Comparison of ENCODE assay signal across 9 mouse cellular contexts in genomic region chr5:73194083-73194570, GRCm38 (mm10).
DNase-seq lines count a peak whose midpoint lies in the region; ATAC-seq and TF ChIP-seq lines count a peak whose summit lies in the region.
"Had no signal": no experiment of that assay in that cellular context is flagged by ENCODE, and none has a peak within 500 bp of the region (broad histone marks: within the 10 kb centered on the region; RNA-seq: fewer than 3 reads in every experiment).

No protein-coding gene starts in this region.

- peak; percentile 31; the same call in 1 of the 2 replicates for ATAC-seq in lung, postnatal 0 days
- ATAC-seq in heart, postnatal 0 days (ENCODE audit: insufficient read depth, low read depth) = peak; percentile 72

- H3K36me3 ChIP-seq in lung, postnatal 0 days (ENCODE audit: insufficient read depth, low read length) = no peaks in the 10 kb centered on the region
- no peaks in the 10 kb centered on the region for H3K36me3 ChIP-seq in heart, postnatal 0 days (replicated peaks; ENCODE audit: control insufficient read depth, insufficient read depth, low read length)

- intact Hi-C loops in gastrocnemius, adult 2 months (cut with DNase I) = no loop called here
- intact Hi-C loops in gastrocnemius, postnatal 36 days (cut with DNase I) = no loop called here

- H3K9ac ChIP-seq in lung, postnatal 0 days (replicated peaks; ENCODE audit: low read depth) = no peak overlapping the region
- H3K9ac ChIP-seq in heart, postnatal 0 days (replicated peaks; ENCODE audit: low read depth, low read length) = no peak overlapping the region

- no peak overlapping the region for H3K4me3 ChIP-seq in gastrocnemius, adult 2 months
- H3K4me3 ChIP-seq in lung, postnatal 0 days (ENCODE audit: low read depth, low read length) = no peak overlapping the region
- no peak overlapping the region for H3K4me3 ChIP-seq in heart, postnatal 0 days (ENCODE audit: low read depth, low read length)

- no peaks in the 10 kb centered on the region for H3K4me1 ChIP-seq in lung, postnatal 0 days (ENCODE audit: insufficient read depth, low read depth, low read length)
- 0 out of 2 replicates have a peak, but pooled peaks cover 9% of the 10 kb centered on the region for H3K4me1 ChIP-seq in heart, postnatal 0 days (ENCODE audit: control insufficient read depth, insufficient read depth)

- H3K27ac ChIP-seq in gastrocnemius, adult 2 months = no peak overlapping the region
- peak overlapping the region; percentile 73 for H3K27ac ChIP-seq in lung, postnatal 0 days (ENCODE audit: low read length)
- peak overlapping the region; percentile 73 for H3K27ac ChIP-seq in heart, postnatal 0 days (ENCODE audit: low read depth)

- TF ChIP-seq CTCF in gastrocnemius, adult 2 months (IDR thresholded peaks at IDR 0.05) = peak; percentile 22; the same call in 1 of the 2 replicates
- peak; percentile 58 for TF ChIP-seq CTCF in lung, postnatal 0 days (IDR thresholded peaks at IDR 0.05)
- peak; percentile 39 for TF ChIP-seq CTCF in heart, postnatal 0 days (IDR thresholded peaks at IDR 0.05; ENCODE audit: low read depth)

- no peaks in the 10 kb centered on the region for H3K27me3 ChIP-seq in lung, postnatal 0 days (replicated peaks; ENCODE audit: insufficient read depth, low read length)
- no peaks in the 10 kb centered on the region for H3K27me3 ChIP-seq in heart, postnatal 0 days (ENCODE audit: control insufficient read depth, insufficient read depth, low read length)

- peak overlapping the region; percentile 38 for H3K4me2 ChIP-seq in lung, postnatal 0 days (replicated peaks; ENCODE audit: low read depth, low read length)
- H3K4me2 ChIP-seq in heart, postnatal 0 days (ENCODE audit: low read depth, low read length) = peak overlapping the region; percentile 14

- H3K9me3 ChIP-seq in lung, postnatal 0 days (ENCODE audit: low read length) = no peaks in the 10 kb centered on the region
- H3K9me3 ChIP-seq in heart, postnatal 0 days (replicated peaks; ENCODE audit: control insufficient read depth, low read length) = no peaks in the 10 kb centered on the region

- no peak for TF ChIP-seq EP300 in lung, postnatal 0 days (IDR thresholded peaks at IDR 0.05)
- no peak for TF ChIP-seq EP300 in heart, postnatal 0 days (IDR thresholded peaks at IDR 0.05; ENCODE audit: low read depth)

- no peak for DNase-seq in gastrocnemius, adult 2 months
- no peak for DNase-seq in gastrocnemius, postnatal 36 days
- DNase-seq in lung, postnatal 0 days (ENCODE audit: low spot score) = no peak
- no peak for DNase-seq in lung, postnatal 25 days (ENCODE audit: low spot score)
- DNase-seq in heart, postnatal 0 days (ENCODE audit: low spot score) = peak; percentile 41
- peak; percentile 42 for DNase-seq in retina, embryonic 14.5 days (ENCODE audit: low spot score)
- no peak for DNase-seq in frontal cortex, postnatal 10 days (ENCODE audit: low spot score in 2 of 2)
- no peak for DNase-seq in gastrocnemius, adult 18-20 months (ENCODE audit: low spot score)
- DNase-seq: adrenal gland, postnatal 25 days had no signal

- WGBS in lung, postnatal 0 days = 38% methylated on average over 8 of the region's 8 CpGs
- WGBS in heart, postnatal 0 days = 24% methylated on average over 8 of the region's 8 CpGs

Comparison
In these comparisons a context has a peak if more than half of its experiments do, and no peak if none do; other contexts are left out.
1. DNase-seq: peak in heart, postnatal 0 days (single experiment) and retina, embryonic 14.5 days (single experiment); none in gastrocnemius, adult 2 months (single experiment), gastrocnemius, postnatal 36 days (0 of 2), lung, postnatal 0 days (single experiment), lung, postnatal 25 days (single experiment), frontal cortex, postnatal 10 days (0 of 2) and gastrocnemius, adult 18-20 months (single experiment).
2. Peak in every context shown above with its lines, with median percentiles within 50 percentile points of each other: CTCF ChIP-seq.